Mouse (Mus musculus) kidney, adult 10 weeks (tissue): Measurements from ENCODE around the gene F830045P16Rik. TPM values are rescaled to one million over a fixed set of nuclear protein-coding genes. Genes with fewer than 3 reads are reported as not detected.

Experiments
- polyA plus RNA-seq: library from polyadenylated mRNA; stranded (reverse); fragments of 350-450 nt; fragmentation: Illumina TruSeq; extraction: RNeasy Lipid Tissue Mini Kit (QIAGEN cat#74804); gene quantifications from one replicate; pipeline ENCODE4 v1.2.3, GENCODE M21; 2014; ENCODE audit warnings: low read depth, low replicate concordance

The F830045P16Rik gene
- polyA plus RNA-seq: not detected

DNA sequence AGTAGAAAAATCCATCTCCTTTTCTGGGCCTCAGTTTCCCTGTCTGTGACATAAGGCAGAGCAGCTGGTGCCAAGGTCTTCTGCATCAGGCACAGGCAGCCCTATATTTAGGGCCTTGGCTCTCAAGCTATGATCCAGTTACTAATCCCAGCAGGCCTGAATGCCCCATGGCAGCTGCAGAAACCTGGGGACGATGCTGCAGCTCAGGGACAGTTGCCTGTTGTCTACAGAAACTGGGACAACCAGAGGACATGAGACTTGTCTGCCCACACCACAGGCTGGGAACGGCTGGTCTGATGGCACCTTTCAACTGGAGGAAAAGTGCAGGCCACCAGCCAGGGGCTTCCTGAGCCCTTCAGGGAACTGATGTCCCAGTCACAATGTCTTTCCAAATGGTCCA is at the start of gene F830045P16Rik:
Gene F830045P16Rik (minus strand): TSS at position 226 of the 400 bp plus-strand sequence.

Other genes starting within 250 kb of the F830045P16Rik start
- 0.49 TPM for gene Ckap2l, start 239.4 kb downstream of the F830045P16Rik start, polyA plus RNA-seq
- not detected for gene Il1a, start 226.6 kb downstream of the F830045P16Rik start, polyA plus RNA-seq
- gene Il1b, start 165.5 kb downstream of the F830045P16Rik start, polyA plus RNA-seq: 2.8 TPM
- gene Sirpa, start 56.2 kb upstream of the F830045P16Rik start, polyA plus RNA-seq: 30.0 TPM
- not detected for gene Pdyn, start 163.2 kb upstream of the F830045P16Rik start, polyA plus RNA-seq